Mouse (Mus musculus) B cell, adult 67 days (primary cell): ENCODE results near the gene Rita1. TPM values are rescaled to one million over a fixed set of nuclear protein-coding genes. Genes with fewer than 3 reads are reported as not detected.

Source experiments
- total RNA-seq, 2 experiments: library from RNA; stranded (reverse); gene quantifications; 4 replicates each; pipeline ENCODE4 v1.2.4; 2023

Rita1 gene
- 1 to 10 TPM; 5.8 to 6.0 TPM for total RNA-seq

GRCm38 (mm10) chr5:120612442-120612821, at the start of gene Rita1, which contains the start of gene Ddx54:
Gene Rita1 (minus strand): TSS chr5:120612589.
Gene Ddx54 (plus strand): TSS chr5:120612739.

DNA sequence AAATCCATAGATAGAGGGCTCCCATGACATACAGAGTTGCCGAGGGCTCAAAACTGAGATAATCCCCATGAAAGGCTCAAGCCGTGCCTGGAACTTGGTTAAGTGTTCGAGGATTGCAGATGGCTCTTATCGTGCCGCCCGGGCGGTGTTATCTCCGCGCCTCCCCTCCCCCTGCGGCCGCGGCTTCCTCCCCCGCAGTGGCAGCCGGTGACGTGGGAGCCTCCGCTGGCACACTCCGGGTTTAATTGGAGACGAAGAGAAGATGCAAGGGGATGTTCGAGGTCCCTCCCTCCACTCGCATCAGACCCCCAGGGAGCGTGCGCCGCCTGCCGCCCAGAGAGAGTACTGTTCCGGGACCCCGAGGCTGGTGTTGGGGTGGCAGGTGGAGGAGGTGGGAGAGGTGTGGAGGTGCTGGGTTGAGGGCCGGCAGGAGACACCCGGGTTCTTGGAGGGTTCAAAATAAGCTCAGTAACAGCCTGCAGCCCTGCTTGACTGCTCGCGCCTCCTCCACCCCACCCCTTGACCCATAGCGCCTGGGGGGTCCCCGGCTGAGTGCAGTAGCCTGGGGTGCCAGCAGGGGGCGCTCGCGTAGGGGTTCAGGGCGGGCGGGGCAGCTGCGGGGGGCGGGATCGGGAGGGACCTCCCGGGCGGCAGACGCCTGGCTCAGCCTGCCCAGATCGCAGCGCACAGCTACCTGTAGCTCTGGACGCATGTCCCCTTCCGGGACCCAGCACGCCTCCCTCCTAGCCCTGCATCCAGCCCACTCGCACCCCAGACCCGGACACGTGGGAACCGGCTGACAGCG, 36.4 kb upstream of the Rita1 start, which contains the start of gene Rasal1:
Gene Rasal1, plus strand, starts transcription at position 244 of the 805 bp plus-strand sequence.

GRCm38 (mm10) chr5:120634131-120634530, 21.7 kb upstream of the Rita1 start, which contains the start of gene Cfap73:
Gene Cfap73 (minus strand): TSS chr5:120634235.

DNA sequence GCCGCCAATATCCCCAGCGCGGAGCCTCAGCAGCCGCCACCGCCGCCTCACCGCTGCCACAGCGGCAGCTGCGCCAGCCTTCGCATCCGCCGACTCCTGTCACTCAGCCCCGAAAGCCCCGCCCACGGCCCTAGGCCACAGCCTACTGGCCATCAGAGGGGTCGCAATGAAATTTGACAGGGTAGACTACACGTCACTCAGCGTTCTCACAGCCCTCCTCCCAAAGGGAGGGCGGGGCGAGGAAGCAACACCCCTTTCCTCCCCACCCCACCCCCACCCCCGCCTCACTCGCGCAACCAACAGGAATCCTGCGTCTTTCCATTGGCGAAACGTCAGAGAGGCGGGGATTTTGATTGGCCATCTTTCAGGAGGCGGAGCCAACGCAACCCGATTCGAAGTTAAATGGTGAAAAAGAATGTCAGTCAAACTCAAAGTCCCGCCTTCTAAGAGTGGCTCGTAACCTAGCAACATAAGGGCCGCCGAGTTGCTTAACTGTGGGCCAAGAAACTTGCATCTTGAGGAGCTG, 23.8 kb downstream of the Rita1 start, which contains the start of the genes Tpcn1 and Iqcd:
Gene Tpcn1, minus strand, starts transcription at position 105 of the 526 bp plus-strand sequence.
Gene Iqcd, plus strand, starts transcription at position 448 of the 526 bp plus-strand sequence.

Other genes with a start within 250 kb of the Rita1 start
- gene Lhx5, start 180.9 kb downstream of the Rita1 start, total RNA-seq: not detected
- not detected for gene Sdsl, start 139.8 kb downstream of the Rita1 start, total RNA-seq
- gene Sds, start 136.1 kb downstream of the Rita1 start, total RNA-seq: not detected
- 10 to 100 TPM; 23.9 to 29.9 TPM for gene Plbd2, start 109.0 kb downstream of the Rita1 start, total RNA-seq
- gene Slc8b1, start 101.4 kb downstream of the Rita1 start, total RNA-seq: 10 to 100 TPM; 12.7 to 28.1 TPM
- gene Tpcn1, start 23.9 kb downstream of the Rita1 start, total RNA-seq: 10 to 100 TPM; 44.3 to 46.9 TPM
- not detected for gene Iqcd, start 23.6 kb downstream of the Rita1 start, total RNA-seq
- 100 to 1,000 TPM; 170 to 180 TPM for gene Ddx54, start 150 bp upstream of the Rita1 start, total RNA-seq
- not detected for gene Cfap73, start 21.6 kb upstream of the Rita1 start, total RNA-seq
- gene Rasal1, start 36.2 kb upstream of the Rita1 start, total RNA-seq: 10 to 100 TPM; 49.7 to 54.9 TPM
- gene Dtx1, start 99.3 kb upstream of the Rita1 start, total RNA-seq: 100 to 1,000 TPM; 260 to 264 TPM
- gene Oas2, start 137.3 kb upstream of the Rita1 start, total RNA-seq: 1 to 10 TPM; 5.0 to 9.7 TPM
- gene Oas3, start 165.1 kb upstream of the Rita1 start, total RNA-seq: 1 to 10 TPM; 1.7 to 5.0 TPM
- 1 to 10 TPM in 1 of 2 experiments, under 1 TPM in 1; 0.98 to 2.1 TPM for gene Oas1e, start 182.9 kb upstream of the Rita1 start, total RNA-seq
- gene Oas1c, start 199.9 kb upstream of the Rita1 start, total RNA-seq: 10 to 100 TPM; 12.0 to 17.8 TPM
- not detected for gene Oas1f, start 234.8 kb upstream of the Rita1 start, total RNA-seq
- gene Oas1h, start 248.8 kb upstream of the Rita1 start, total RNA-seq: not detected